Mouse (Mus musculus): ENCODE measurements at regions not wholly inside any gene's neighbourhood (a gene's known extent, or its start where the extent isn't known, plus 50 kb on each side); places are given as distances from the start of the nearest gene placed in this dataset.

DNA sequence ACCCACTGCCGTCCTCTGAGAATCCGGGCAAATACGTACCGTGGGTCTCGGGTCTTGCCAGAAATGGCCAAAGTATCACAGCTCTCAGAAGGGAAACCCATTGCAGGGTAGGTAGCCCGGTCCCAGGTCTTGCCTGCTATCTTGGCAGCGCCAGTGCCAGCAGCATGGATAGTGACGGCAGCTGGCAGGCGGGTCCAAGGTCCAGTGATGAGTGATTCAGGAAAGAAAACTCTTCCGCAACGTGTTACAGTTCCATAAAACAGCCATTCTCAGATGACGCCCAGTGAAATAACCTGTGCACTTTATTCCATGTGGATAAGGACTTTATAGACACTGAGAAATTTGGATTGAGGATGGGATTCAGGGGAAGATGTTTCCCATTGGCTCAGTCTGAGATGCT is 142.2 kb upstream of the Nr4a3 start:
- TF ChIP-seq CTCF (IDR thresholded peaks at IDR 0.05; ENCODE audit: low read depth, low read length) (no peak), POLR2A (IDR thresholded peaks at IDR 0.05; ENCODE audit: borderline replicate concordance, low read depth, low read length) (no peak)
- Histone ChIP-seq H3K27ac (ENCODE audit: insufficient read depth, low read depth, low read length) (no peak overlapping the region), H3K4me1 (ENCODE audit: control insufficient read depth, insufficient read depth, low read length) (no peaks in the 10 kb centered on the region), H3K4me3 (ENCODE audit: insufficient read depth, low read length) (no peak overlapping the region)

GRCm38 (mm10) chr4:47912259-47912658 is 132.7 kb upstream of the Nr4a3 start:
- Histone ChIP-seq H3K27ac (ENCODE audit: insufficient read depth, low read depth, low read length) (no peak overlapping the region), H3K4me1 (ENCODE audit: control insufficient read depth, insufficient read depth, low read length) (no peaks in the 10 kb centered on the region), H3K4me3 (ENCODE audit: insufficient read depth, low read length) (no peak overlapping the region)
- no peak for TF ChIP-seq POLR2A (IDR thresholded peaks at IDR 0.05; ENCODE audit: borderline replicate concordance, low read depth, low read length)
- no peak for TF ChIP-seq CTCF (IDR thresholded peaks at IDR 0.05; ENCODE audit: low read depth, low read length)

DNA sequence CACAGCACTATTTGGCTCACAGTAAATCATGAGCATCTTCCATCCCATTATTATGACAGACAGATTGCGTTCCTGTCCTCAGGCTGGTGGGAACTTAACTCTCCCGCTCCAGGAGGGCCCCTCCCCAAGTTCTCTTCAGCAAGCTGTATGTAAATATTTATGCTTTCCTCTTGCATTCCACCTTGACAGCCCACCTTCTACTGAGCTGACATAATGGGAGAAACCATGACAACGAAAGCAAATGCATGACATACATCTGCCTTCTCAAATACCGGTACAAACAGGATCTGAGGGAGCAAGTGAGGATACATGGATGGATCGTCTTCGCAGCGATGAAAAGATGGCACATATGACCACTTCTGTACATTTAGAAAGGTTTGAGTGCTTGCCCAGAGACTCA is 125.4 kb upstream of the Nr4a3 start:
- Histone ChIP-seq H3K4me3 (ENCODE audit: insufficient read depth, low read length) (no peak overlapping the region), H3K4me1 (ENCODE audit: control insufficient read depth, insufficient read depth, low read length) (no peaks in the 10 kb centered on the region), H3K27ac (ENCODE audit: insufficient read depth, low read depth, low read length) (no peak overlapping the region)
- TF ChIP-seq POLR2A (IDR thresholded peaks at IDR 0.05; ENCODE audit: borderline replicate concordance, low read depth, low read length) (no peak), CTCF (IDR thresholded peaks at IDR 0.05; ENCODE audit: low read depth, low read length) (no peak)

GRCm38 (mm10) chr4:47931464-47931863 is 113.5 kb upstream of the Nr4a3 start:
- no peak for TF ChIP-seq POLR2A (IDR thresholded peaks at IDR 0.05; ENCODE audit: borderline replicate concordance, low read depth, low read length)
- TF ChIP-seq CTCF (IDR thresholded peaks at IDR 0.05; ENCODE audit: low read depth, low read length) = no peak
- no peak overlapping the region for H3K4me3 ChIP-seq (ENCODE audit: insufficient read depth, low read length)
- H3K27ac ChIP-seq (ENCODE audit: insufficient read depth, low read depth, low read length) = no peak overlapping the region
- H3K4me1 ChIP-seq (ENCODE audit: control insufficient read depth, insufficient read depth, low read length) = no peaks in the 10 kb centered on the region

DNA sequence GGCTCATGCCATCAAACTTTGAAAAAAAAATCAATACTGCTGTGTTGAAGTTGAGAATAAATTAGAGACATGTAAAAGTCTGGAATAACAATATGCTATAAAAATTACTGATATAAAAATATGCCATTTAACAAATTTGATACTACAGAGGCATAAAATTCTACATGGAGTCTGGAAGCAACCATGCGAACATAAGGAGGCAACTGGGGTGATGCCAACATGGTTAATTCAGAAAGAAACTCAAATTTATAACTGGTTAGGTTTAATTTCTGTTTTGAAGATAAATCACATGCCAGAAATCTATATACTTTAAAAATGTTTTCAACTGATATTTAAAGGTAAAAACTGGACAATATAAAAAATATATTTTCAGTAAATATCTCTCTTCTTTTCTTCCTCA is 111.4 kb upstream of the Nr4a3 start:
- Histone ChIP-seq H3K27ac (ENCODE audit: insufficient read depth, low read depth, low read length) (no peak overlapping the region), H3K4me3 (ENCODE audit: insufficient read depth, low read length) (no peak overlapping the region), H3K4me1 (ENCODE audit: control insufficient read depth, insufficient read depth, low read length) (no peaks in the 10 kb centered on the region)
- no peak for TF ChIP-seq POLR2A (IDR thresholded peaks at IDR 0.05; ENCODE audit: borderline replicate concordance, low read depth, low read length)
- TF ChIP-seq CTCF (IDR thresholded peaks at IDR 0.05; ENCODE audit: low read depth, low read length) = no peak

DNA sequence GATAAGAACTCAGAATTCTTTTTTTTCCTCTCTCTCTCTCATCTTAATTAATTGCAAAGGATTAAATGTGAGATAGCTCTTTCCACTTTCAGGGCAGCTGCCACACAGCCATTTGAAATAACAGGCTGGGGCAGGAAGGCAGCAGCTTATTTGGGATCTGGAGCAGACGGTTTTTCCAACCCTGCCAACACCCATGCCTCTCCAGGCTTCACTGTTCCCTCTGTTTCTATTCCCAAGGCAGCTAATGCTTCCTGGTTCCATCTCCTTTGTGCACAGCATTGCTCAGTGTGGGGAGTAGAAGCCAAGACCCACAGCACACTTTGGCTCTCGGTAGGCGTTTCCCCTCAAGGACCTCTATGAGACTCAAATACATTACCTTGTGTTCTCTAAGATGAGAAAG is 109.4 kb upstream of the Nr4a3 start:
- Histone ChIP-seq H3K4me1 (ENCODE audit: control insufficient read depth, insufficient read depth, low read length) (no peaks in the 10 kb centered on the region), H3K27ac (ENCODE audit: insufficient read depth, low read depth, low read length) (no peak overlapping the region), H3K4me3 (ENCODE audit: insufficient read depth, low read length) (no peak overlapping the region)
- TF ChIP-seq CTCF (IDR thresholded peaks at IDR 0.05; ENCODE audit: low read depth, low read length) (no peak), POLR2A (IDR thresholded peaks at IDR 0.05; ENCODE audit: borderline replicate concordance, low read depth, low read length) (no peak)

DNA sequence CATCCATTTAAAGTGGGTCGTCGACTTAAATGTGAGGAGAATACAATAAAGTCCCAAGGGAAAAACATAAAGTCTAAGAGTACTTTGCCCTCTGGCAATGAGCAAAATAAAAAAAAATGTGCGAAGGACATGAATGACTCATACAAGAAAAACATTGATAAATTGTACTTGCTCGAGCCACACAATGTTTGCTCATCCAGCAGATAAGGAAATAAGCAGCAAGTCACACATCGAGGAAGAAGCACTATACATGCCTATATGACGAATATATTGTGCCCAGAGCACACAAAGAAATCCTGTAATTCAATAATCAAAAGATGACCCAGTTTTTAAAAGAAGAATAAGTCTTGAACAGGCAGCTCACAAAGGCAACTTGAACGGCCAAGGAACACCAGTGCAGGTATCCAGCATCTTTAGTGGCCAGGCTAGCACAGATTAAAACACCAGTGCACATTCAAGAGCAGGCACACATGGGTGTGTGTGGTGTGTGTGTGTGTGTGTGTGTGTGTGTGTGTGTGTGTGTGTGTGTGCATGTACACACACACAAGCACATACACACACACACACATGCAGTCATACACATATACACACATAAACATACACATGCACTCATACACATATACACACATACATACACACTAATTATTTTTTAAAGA is 108.4 kb upstream of the Nr4a3 start:
- H3K4me3 ChIP-seq (ENCODE audit: insufficient read depth, low read length) = no peak overlapping the region
- no peaks in the 10 kb centered on the region for H3K4me1 ChIP-seq (ENCODE audit: control insufficient read depth, insufficient read depth, low read length)
- H3K27ac ChIP-seq (ENCODE audit: insufficient read depth, low read depth, low read length) = no peak overlapping the region
- no peak for TF ChIP-seq POLR2A (IDR thresholded peaks at IDR 0.05; ENCODE audit: borderline replicate concordance, low read depth, low read length)
- no peak for TF ChIP-seq CTCF (IDR thresholded peaks at IDR 0.05; ENCODE audit: low read depth, low read length)

- Histone ChIP-seq H3K4me3 (ENCODE audit: insufficient read depth, low read length) (no peak overlapping the region), H3K4me1 (ENCODE audit: control insufficient read depth, insufficient read depth, low read length) (no peaks in the 10 kb centered on the region), H3K27ac (ENCODE audit: insufficient read depth, low read depth, low read length) (no peak overlapping the region)
- TF ChIP-seq CTCF (IDR thresholded peaks at IDR 0.05; ENCODE audit: low read depth, low read length) = no peak
- TF ChIP-seq POLR2A (IDR thresholded peaks at IDR 0.05; ENCODE audit: borderline replicate concordance, low read depth, low read length) = no peak
These were observed 96.9 kb upstream of the Nr4a3 start for GRCm38 (mm10) chr4:47947869-47948573.

GRCm38 (mm10) chr4:47948789-47949188 is 96.2 kb upstream of the Nr4a3 start:
- Histone ChIP-seq H3K4me1 (ENCODE audit: control insufficient read depth, insufficient read depth, low read length) (no peaks in the 10 kb centered on the region), H3K4me3 (ENCODE audit: insufficient read depth, low read length) (no peak overlapping the region), H3K27ac (ENCODE audit: insufficient read depth, low read depth, low read length) (no peak overlapping the region)
- TF ChIP-seq CTCF (IDR thresholded peaks at IDR 0.05; ENCODE audit: low read depth, low read length) = no peak
- no peak for TF ChIP-seq POLR2A (IDR thresholded peaks at IDR 0.05; ENCODE audit: borderline replicate concordance, low read depth, low read length)

- no peak for TF ChIP-seq CTCF (IDR thresholded peaks at IDR 0.05; ENCODE audit: low read depth, low read length)
- no peak for TF ChIP-seq POLR2A (IDR thresholded peaks at IDR 0.05; ENCODE audit: borderline replicate concordance, low read depth, low read length)
- no peaks in the 10 kb centered on the region for H3K4me1 ChIP-seq (ENCODE audit: control insufficient read depth, insufficient read depth, low read length)
- no peak overlapping the region for H3K4me3 ChIP-seq (ENCODE audit: insufficient read depth, low read length)
- no peak overlapping the region for H3K27ac ChIP-seq (ENCODE audit: insufficient read depth, low read depth, low read length)
These were observed 90.2 kb upstream of the Nr4a3 start for GRCm38 (mm10) chr4:47954576-47955305.
